Mouse (Mus musculus): ENCODE data around the gene Nlrp3. TPM values are rescaled to one million over a fixed set of nuclear protein-coding genes. Genes with fewer than 3 reads are reported as not detected.

The Nlrp3 gene
- total and polyA plus RNA-seq, 2 experiments from 2014 or later = 0.10 to 0.14 TPM

GRCm38 (mm10) chr11:59537218-59538130 lies 3.9 kb upstream of the Nlrp3 start:
- TF ChIP-seq CTCF (IDR thresholded peaks at IDR 0.05; ENCODE audit: low read depth) = 0 out of 2 replicates have a peak, but pooled peaks have one; percentile 22
- Histone ChIP-seq H3K27me3 (ENCODE audit: insufficient read depth, low read length) (no peaks in the 10 kb centered on the region), H3K27ac (ENCODE audit: low read depth, low read length) (no peak overlapping the region), H3K4me3 (ENCODE audit: low read depth, low read length) (no peak overlapping the region), H3K36me3 (ENCODE audit: insufficient read depth) (no peaks in the 10 kb centered on the region), H3K4me2 (ENCODE audit: low read depth) (no peak overlapping the region), H3K9ac (no peak overlapping the region), H3K4me1 (ENCODE audit: insufficient read depth) (no peaks in the 10 kb centered on the region), H3K9me3 (ENCODE audit: low read length) (no peaks in the 10 kb centered on the region)
- no peak for DNase-seq
- 69% methylated on average over 16 of the region's 16 CpGs for WGBS
- no peak for ATAC-seq

GRCm38 (mm10) chr11:59538387-59538786 lies 3.0 kb upstream of the Nlrp3 start:
- H3K4me3 ChIP-seq (ENCODE audit: low read depth, low read length) = no peak overlapping the region
- DNase-seq = peak; percentile 39

GRCm38 (mm10) chr11:59540123-59540522 lies 1.2 kb upstream of the Nlrp3 start:
- no peaks in the 10 kb centered on the region for H3K9me3 ChIP-seq (ENCODE audit: low read length)
- no peaks in the 10 kb centered on the region for H3K27me3 ChIP-seq (ENCODE audit: insufficient read depth, low read length)
- no peak for ATAC-seq
- 81% methylated on average over 3 of the region's 3 CpGs for WGBS
- no peak overlapping the region for H3K27ac ChIP-seq (ENCODE audit: low read depth, low read length)
- H3K36me3 ChIP-seq (ENCODE audit: insufficient read depth) = no peaks in the 10 kb centered on the region
- no peak for DNase-seq
- no peak for TF ChIP-seq CTCF (IDR thresholded peaks at IDR 0.05; ENCODE audit: low read depth)
- no peak overlapping the region for H3K9ac ChIP-seq
- no peak overlapping the region for H3K4me2 ChIP-seq (ENCODE audit: low read depth)
- H3K4me3 ChIP-seq (ENCODE audit: low read depth, low read length) = no peak overlapping the region
- no peaks in the 10 kb centered on the region for H3K4me1 ChIP-seq (ENCODE audit: insufficient read depth)

More at GRCm38 (mm10) chr11:59538387-59538786, 3.0 kb upstream of the Nlrp3 start:
- Histone ChIP-seq H3K4me1 (ENCODE audit: insufficient read depth) (no peaks in the 10 kb centered on the region), H3K27me3 (ENCODE audit: insufficient read depth, low read length) (no peaks in the 10 kb centered on the region), H3K4me2 (ENCODE audit: low read depth) (no peak overlapping the region), H3K27ac (ENCODE audit: low read depth, low read length) (no peak overlapping the region), H3K36me3 (ENCODE audit: insufficient read depth) (no peaks in the 10 kb centered on the region), H3K9ac (no peak overlapping the region), H3K9me3 (ENCODE audit: low read length) (no peaks in the 10 kb centered on the region)
- ATAC-seq = no peak
- peak; percentile 41 for TF ChIP-seq CTCF (IDR thresholded peaks at IDR 0.05; ENCODE audit: low read depth)
- 39% methylated on average over 11 of the region's 11 CpGs for WGBS

- Histone ChIP-seq H3K4me2 (ENCODE audit: low read depth) (no peak overlapping the region), H3K4me1 (ENCODE audit: insufficient read depth) (no peaks in the 10 kb centered on the region), H3K36me3 (ENCODE audit: insufficient read depth) (no peaks in the 10 kb centered on the region), H3K27ac (ENCODE audit: low read depth, low read length) (no peak overlapping the region), H3K9ac (no peak overlapping the region), H3K9me3 (ENCODE audit: low read length) (no peaks in the 10 kb centered on the region), H3K27me3 (ENCODE audit: insufficient read depth, low read length) (no peaks in the 10 kb centered on the region), H3K4me3 (ENCODE audit: low read depth, low read length) (no peak overlapping the region)
- no peak for ATAC-seq
- TF ChIP-seq CTCF (IDR thresholded peaks at IDR 0.05; ENCODE audit: low read depth) = no peak
- DNase-seq = no peak
- WGBS = 80% methylated on average over 6 of the region's 6 CpGs
These were observed 1.1 kb downstream of the Nlrp3 start for GRCm38 (mm10) chr11:59542442-59542841.

- no peak for TF ChIP-seq CTCF (IDR thresholded peaks at IDR 0.05; ENCODE audit: low read depth)
- no peak for DNase-seq
- H3K27me3 ChIP-seq (ENCODE audit: insufficient read depth, low read length) = no peaks in the 10 kb centered on the region
- no peak for ATAC-seq
- no peaks in the 10 kb centered on the region for H3K4me1 ChIP-seq (ENCODE audit: insufficient read depth)
- 91% methylated on average over 3 of the region's 3 CpGs for WGBS
- H3K9ac ChIP-seq = no peak overlapping the region
- H3K9me3 ChIP-seq (ENCODE audit: low read length) = no peaks in the 10 kb centered on the region
- H3K27ac ChIP-seq (ENCODE audit: low read depth, low read length) = no peak overlapping the region
- H3K36me3 ChIP-seq (ENCODE audit: insufficient read depth) = no peaks in the 10 kb centered on the region
- H3K4me2 ChIP-seq (ENCODE audit: low read depth) = no peak overlapping the region
- H3K4me3 ChIP-seq (ENCODE audit: low read depth, low read length) = no peak overlapping the region
These were observed 2.0 kb downstream of the Nlrp3 start for GRCm38 (mm10) chr11:59543376-59543775.

- no peaks in the 10 kb centered on the region for H3K27me3 ChIP-seq (ENCODE audit: insufficient read depth, low read length)
- no peak overlapping the region for H3K4me2 ChIP-seq (ENCODE audit: low read depth)
- DNase-seq = no peak
- no peak for TF ChIP-seq CTCF (IDR thresholded peaks at IDR 0.05; ENCODE audit: low read depth)
- no peak overlapping the region for H3K27ac ChIP-seq (ENCODE audit: low read depth, low read length)
- no peak overlapping the region for H3K4me3 ChIP-seq (ENCODE audit: low read depth, low read length)
- no peak overlapping the region for H3K9ac ChIP-seq
- no peaks in the 10 kb centered on the region for H3K4me1 ChIP-seq (ENCODE audit: insufficient read depth)
- H3K9me3 ChIP-seq (ENCODE audit: low read length) = no peaks in the 10 kb centered on the region
- H3K36me3 ChIP-seq (ENCODE audit: insufficient read depth) = no peaks in the 10 kb centered on the region
- WGBS = 91% methylated on average over 9 of the region's 9 CpGs
- no peak for ATAC-seq
These were observed 2.6 kb downstream of the Nlrp3 start for GRCm38 (mm10) chr11:59544005-59544404.

- H3K4me2 ChIP-seq (ENCODE audit: low read depth) = no peak overlapping the region
- WGBS = 92% methylated on average over 11 of the region's 11 CpGs
- TF ChIP-seq CTCF (IDR thresholded peaks at IDR 0.05; ENCODE audit: low read depth) = no peak
These were observed 12.8 kb downstream of the Nlrp3 start for GRCm38 (mm10) chr11:59554127-59554526.

More at GRCm38 (mm10) chr11:59554127-59554526, 12.8 kb downstream of the Nlrp3 start:
- H3K36me3 ChIP-seq (ENCODE audit: insufficient read depth) = no peaks in the 10 kb centered on the region
- no peaks in the 10 kb centered on the region for H3K9me3 ChIP-seq (ENCODE audit: low read length)
- H3K27ac ChIP-seq (ENCODE audit: low read depth, low read length) = no peak overlapping the region
- H3K4me3 ChIP-seq (ENCODE audit: low read depth, low read length) = no peak overlapping the region
- no peak for DNase-seq
- no peaks in the 10 kb centered on the region for H3K4me1 ChIP-seq (ENCODE audit: insufficient read depth)
- H3K9ac ChIP-seq = no peak overlapping the region
- no peaks in the 10 kb centered on the region for H3K27me3 ChIP-seq (ENCODE audit: insufficient read depth, low read length)
- no peak for ATAC-seq
